Mouse (Mus musculus) CH12.LX (cell line): ENCODE results near the gene Col27a1.

Source experiments
- CTCF ChIP-seq, 2 experiments: IDR thresholded peaks in 1 of 2; conservative IDR thresholded peaks in 1 of 2; 2 replicates each; pipeline ENCODE4 v1.5.1; 2011 to 2012; ENCODE audit warnings: low read depth in 2 of 2, low read length in 2 of 2, improper control_type of control experiment in 1 of 2, inconsistent platforms in 1 of 2, mild to moderate bottlenecking in 1 of 2, moderate library complexity in 1 of 2
- ELF1 ChIP-seq: IDR thresholded peaks from 2 replicates; pipeline ENCODE4 v1.6.1; 2014; ENCODE audit warnings: low read depth, mild to moderate bottlenecking, inconsistent platforms, low read length, improper control_type of control experiment
- HCFC1 ChIP-seq: IDR thresholded peaks from 2 replicates; pipeline ENCODE4 v1.6.1; 2012; ENCODE audit warnings: low read depth, mild to moderate bottlenecking, inconsistent platforms, low read length, improper control_type of control experiment
- NRF1 ChIP-seq: IDR thresholded peaks from 2 replicates; pipeline ENCODE4 v1.6.1; 2014; ENCODE audit warnings: low read depth, mild to moderate bottlenecking, inconsistent platforms, low read length, improper control_type of control experiment, moderate library complexity
- PAX5 ChIP-seq: IDR thresholded peaks from 2 replicates; pipeline ENCODE4 v1.6.1; 2012; ENCODE audit warnings: low read length, inconsistent platforms, mixed read lengths
- POLR2A ChIP-seq: IDR thresholded peaks from 2 replicates; pipeline ENCODE4 v1.6.1; 2011; ENCODE audit warnings: low read depth, mild to moderate bottlenecking, improper control_type of control experiment, low read length
- RAD21 ChIP-seq: IDR thresholded peaks from 2 replicates; pipeline ENCODE4 v1.6.1; 2011; ENCODE audit warnings: low read depth, mild to moderate bottlenecking, low read length, improper control_type of control experiment, moderate library complexity
- SMC3 ChIP-seq: IDR thresholded peaks from 2 replicates; pipeline ENCODE4 v1.6.1; 2011; ENCODE audit warnings: low read depth, low read length, improper control_type of control experiment
- USF1 ChIP-seq: IDR thresholded peaks from 2 replicates; pipeline ENCODE4 v1.6.1; 2014; ENCODE audit warnings: low read depth, mild to moderate bottlenecking, inconsistent platforms, low read length, improper control_type of control experiment
- USF2 ChIP-seq: conservative IDR thresholded peaks from 2 replicates; pipeline ENCODE4 v1.6.1; 2011; ENCODE audit warnings: low read depth, low read length, improper control_type of control experiment

DNA sequence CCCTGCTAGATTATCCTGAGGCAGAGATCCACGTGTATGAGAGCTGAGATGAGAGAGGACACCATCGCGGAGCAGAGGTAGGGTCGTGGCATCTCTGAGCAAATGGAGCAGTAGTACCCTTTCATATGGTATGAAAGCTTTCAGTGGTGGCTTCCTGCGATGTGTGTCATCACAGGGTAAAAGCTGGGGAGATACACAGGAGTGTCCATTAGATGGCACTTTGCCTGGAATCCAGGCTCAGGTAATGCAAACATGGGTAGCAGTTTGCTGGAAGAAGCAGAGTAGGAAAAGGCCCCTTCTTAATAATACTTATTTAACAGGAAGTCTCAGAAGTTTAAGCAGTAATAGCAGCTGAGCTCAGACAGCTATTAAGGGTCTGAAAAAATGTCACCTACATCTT, 100.3 kb downstream of the Col27a1 start:
- TF ChIP-seq CTCF (conservative IDR thresholded peaks at IDR 0.05 in 1 of 2, IDR thresholded peaks at IDR 0.05 in 1 of 2; ENCODE audit: low read depth in 2 of 2, low read length in 2 of 2) (no peak), RAD21 (no peak), USF2 (no peak), SMC3 (no peak), PAX5 (no peak), POLR2A (no peak), USF1 (no peak), NRF1 (no peak), ELF1 (no peak), HCFC1 (no peak)
